Mouse (Mus musculus) stomach, postnatal 0 days (tissue): ENCODE results near the gene Tnnt2. TPM values are rescaled to one million over a fixed set of nuclear protein-coding genes. Genes with fewer than 3 reads are reported as not detected.
A peak's percentile ranks its signal among the peaks of the same experiment; 100 is the strongest.

ENCODE experiments used
- ATAC-seq: fragments of 200-750 bp; cut with Nextera tagmentation; 2 replicates; pipeline ENCODE4 v1.8.0; 2017; ENCODE audit not compliant: low FRiP score, low TSS enrichment
- DNase-seq: peaks from one replicate; pipeline ENCODE4 v3.0.0-alpha.2; 2016; ENCODE audit warnings: low spot score
- H3K27ac ChIP-seq: fragments of 300-500 bp; sonication (generic); replicated peaks from 2 replicates; pipeline ENCODE4 v1.5.1; 2014; ENCODE audit warnings: mild to moderate bottlenecking, control low read depth
- H3K27me3 ChIP-seq: fragments of 300-500 bp; sonication (generic); 2 replicates; pipeline ENCODE4 v1.6.1; 2014; ENCODE audit warnings: low read length; ENCODE audit not compliant: control insufficient read depth, insufficient read depth
- H3K36me3 ChIP-seq: fragments of 300-500 bp; sonication (generic); 2 replicates; pipeline ENCODE4 v1.6.1; 2014; ENCODE audit warnings: low read length, mixed read lengths; ENCODE audit not compliant: control insufficient read depth, insufficient read depth
- H3K4me1 ChIP-seq: fragments of 300-500 bp; sonication (generic); replicated peaks from 2 replicates; pipeline ENCODE4 v1.6.1; 2014; ENCODE audit warnings: antibody characterized with exemption; ENCODE audit not compliant: control insufficient read depth, insufficient read depth
- H3K4me2 ChIP-seq: fragments of 300-500 bp; sonication (generic); replicated peaks from 2 replicates; pipeline ENCODE4 v1.6.1; 2014; ENCODE audit warnings: low read depth, mild to moderate bottlenecking, control low read depth, moderate library complexity
- H3K4me3 ChIP-seq: fragments of 300-500 bp; sonication (generic); 2 replicates; pipeline ENCODE4 v1.5.1; 2014; ENCODE audit warnings: low read depth, low read length, control low read depth
- H3K9ac ChIP-seq: fragments of 300-500 bp; sonication (generic); 2 replicates; pipeline ENCODE4 v1.6.1; 2014; ENCODE audit warnings: mild to moderate bottlenecking, low read length, control low read depth, mixed read lengths
- H3K9me3 ChIP-seq: fragments of 300-500 bp; sonication (generic); 2 replicates; pipeline ENCODE4 v1.6.1; 2016; ENCODE audit warnings: low read length; ENCODE audit not compliant: control insufficient read depth
- CTCF ChIP-seq: IDR thresholded peaks from 2 replicates; pipeline ENCODE4 v1.5.1; 2016; ENCODE audit warnings: antibody characterized with exemption, low read depth, mild to moderate bottlenecking, moderate library complexity
- EP300 ChIP-seq: optimal IDR thresholded peaks from 2 replicates; pipeline ENCODE3; 2016; ENCODE audit warnings: antibody characterized with exemption
- WGBS: fragments of 180-500 bp; shearing (Covaris S2); extraction: QIAGEN DNeasy Blood & Tissue Kit; methylation state at CpG from one replicate; pipeline ENCODE4 v1.1.7; 2014; 5-methylcytosine and 5-hydroxymethylcytosine counted together
- polyA plus RNA-seq: library from polyadenylated mRNA; unstranded; fragments of >200 nt; fragmentation: Nextera tagmentation; extraction: Ambion mirVana; gene quantifications from 2 replicates; pipeline ENCODE4 v1.2.1, GENCODE M21; 2015

Gene Tnnt2
- polyA plus RNA-seq, 1 experiment from 2014 or later, result 36.4 TPM

- peak overlapping the region; percentile 52 for H3K4me2 ChIP-seq
- peaks cover 12% of the 10 kb centered on the region for H3K4me1 ChIP-seq
- DNase-seq, result peak; percentile 80
- TF ChIP-seq CTCF (no peak), EP300 (no peak)
- peak overlapping the region; percentile 95 for H3K27ac ChIP-seq
- H3K36me3 ChIP-seq, result no peaks in the 10 kb centered on the region
- peak overlapping the region; percentile 10; the same call in 1 of the 2 replicates for H3K4me3 ChIP-seq
- no peaks in the 10 kb centered on the region for H3K27me3 ChIP-seq
- ATAC-seq, result peak; percentile 80
- WGBS, result 9% methylated on average over 26 of the region's 27 CpGs
- no peaks in the 10 kb centered on the region for H3K9me3 ChIP-seq
- H3K9ac ChIP-seq, result peak overlapping the region; percentile 54
Measured at GRCm38 (mm10) chr1:135793370-135794215, 42.6 kb upstream of the Tnnt2 start.

DNA sequence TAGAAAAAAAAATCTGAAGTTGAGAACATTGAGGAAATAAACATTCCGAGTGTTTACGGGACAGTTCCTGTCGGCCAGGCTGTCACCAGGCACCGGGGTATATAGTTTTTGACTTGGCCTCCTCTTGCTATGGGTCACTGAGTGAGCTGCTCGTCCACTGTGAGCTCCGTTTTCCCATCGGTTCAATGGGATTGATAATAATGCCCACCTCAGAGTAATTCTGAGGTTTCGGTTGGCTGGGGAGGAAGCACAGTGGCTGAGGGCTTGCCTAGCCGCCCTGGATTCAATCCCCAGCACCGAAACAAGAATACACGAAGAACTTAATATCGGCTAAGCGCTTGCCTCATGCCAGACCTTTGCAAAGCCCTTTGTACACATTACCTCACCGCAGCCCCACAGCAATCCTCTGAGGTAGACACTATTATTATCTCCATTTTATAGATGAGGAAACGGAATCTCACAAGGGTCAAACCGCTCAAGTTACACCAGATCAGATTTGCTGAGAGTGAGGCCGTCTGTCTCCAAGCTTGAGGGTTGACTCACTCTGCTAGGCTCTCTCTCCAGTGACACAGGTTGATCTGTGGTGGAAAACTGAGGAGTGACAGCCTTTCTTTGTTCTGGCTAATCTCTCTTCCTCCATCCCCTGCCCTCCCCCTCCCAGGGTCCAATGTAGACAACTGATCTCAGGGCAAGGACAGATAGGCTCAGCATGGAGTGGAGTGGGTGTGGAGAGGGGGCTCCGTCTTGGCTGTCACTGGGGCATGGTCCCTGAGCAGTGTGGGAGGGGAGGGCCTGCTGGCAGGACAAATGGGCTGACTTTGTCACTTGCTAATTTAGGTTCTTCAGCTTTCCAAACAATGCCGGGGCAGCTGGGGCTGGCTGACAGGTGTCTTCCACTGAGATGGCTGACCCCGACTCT is 41.7 kb upstream of the Tnnt2 start:
- peak; percentile 79 for ATAC-seq
- DNase-seq, result peak; percentile 64
- H3K4me3 ChIP-seq, result peak overlapping the region; percentile 10; the same call in 1 of the 2 replicates

DNA sequence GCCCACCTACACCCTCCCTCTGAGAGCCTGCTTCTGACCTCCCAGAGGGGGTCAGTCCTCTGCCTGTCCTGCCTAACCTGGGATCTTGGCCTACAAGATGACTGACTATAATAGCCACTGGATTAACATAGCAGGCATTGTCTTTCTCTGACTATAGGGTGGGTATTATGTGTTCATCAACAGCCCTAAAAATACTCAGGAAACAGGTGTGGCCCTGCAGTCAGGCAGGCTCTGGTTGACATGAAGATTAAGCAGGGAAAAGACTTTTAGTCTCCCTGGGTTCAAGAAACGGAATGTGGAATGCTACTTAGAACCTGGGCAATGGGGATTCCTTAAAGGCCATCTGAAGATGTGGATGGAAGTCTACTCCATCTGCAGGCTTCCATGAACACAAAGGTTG is 37.7 kb upstream of the Tnnt2 start:
- H3K4me1 ChIP-seq, result peaks cover 16% of the 10 kb centered on the region
- H3K27me3 ChIP-seq, result no peaks in the 10 kb centered on the region
- WGBS, result 59% methylated on average over 1 of the region's 1 CpGs

More for the DNA sequence above, 41.7 kb upstream of the Tnnt2 start:
- TF ChIP-seq EP300 (no peak), CTCF (no peak)
- H3K27ac ChIP-seq, result peak overlapping the region; percentile 95
- H3K4me1 ChIP-seq, result peaks cover 12% of the 10 kb centered on the region
- WGBS, result 23% methylated on average over 20 of the region's 20 CpGs
- H3K27me3 ChIP-seq, result no peaks in the 10 kb centered on the region
- H3K9me3 ChIP-seq, result no peaks in the 10 kb centered on the region
- H3K36me3 ChIP-seq, result no peaks in the 10 kb centered on the region
- H3K4me2 ChIP-seq, result peak overlapping the region; percentile 52
- peak overlapping the region; percentile 54 for H3K9ac ChIP-seq

GRCm38 (mm10) chr1:135799109-135799627 is 37.0 kb upstream of the Tnnt2 start:
- H3K4me3 ChIP-seq, result no peak overlapping the region
- H3K9ac ChIP-seq, result no peak overlapping the region
- ATAC-seq (no peak), DNase-seq (no peak)
- peaks cover 11% of the 10 kb centered on the region for H3K4me1 ChIP-seq
- 52% methylated on average over 8 of the region's 8 CpGs for WGBS
- no peak overlapping the region for H3K27ac ChIP-seq
- no peaks in the 10 kb centered on the region for H3K9me3 ChIP-seq
- H3K4me2 ChIP-seq, result no peak overlapping the region
- no peaks in the 10 kb centered on the region for H3K27me3 ChIP-seq
- TF ChIP-seq CTCF, result no peak
- no peaks in the 10 kb centered on the region for H3K36me3 ChIP-seq

More for the DNA sequence above, 37.7 kb upstream of the Tnnt2 start:
- no peak overlapping the region for H3K4me3 ChIP-seq
- DNase-seq (no peak), ATAC-seq (no peak)
- H3K27ac ChIP-seq, result no peak overlapping the region
- no peaks in the 10 kb centered on the region for H3K36me3 ChIP-seq
- no peaks in the 10 kb centered on the region for H3K9me3 ChIP-seq
- H3K9ac ChIP-seq, result no peak overlapping the region
- H3K4me2 ChIP-seq, result no peak overlapping the region
- TF ChIP-seq EP300 (no peak), CTCF (no peak)

GRCm38 (mm10) chr1:135800192-135800950 is 35.8 kb upstream of the Tnnt2 start:
- peak; percentile 41 for ATAC-seq
- no peak overlapping the region for H3K4me3 ChIP-seq
- H3K9ac ChIP-seq, result no peak overlapping the region
- no peak for TF ChIP-seq CTCF
- no peak for TF ChIP-seq EP300
- peak overlapping the region; percentile 67 for H3K27ac ChIP-seq
- H3K4me2 ChIP-seq, result no peak overlapping the region
- no peak for DNase-seq
- H3K9me3 ChIP-seq, result no peaks in the 10 kb centered on the region
- no peaks in the 10 kb centered on the region for H3K36me3 ChIP-seq
- 25% methylated on average over 8 of the region's 8 CpGs for WGBS
- no peaks in the 10 kb centered on the region for H3K27me3 ChIP-seq
- peaks cover 7% of the 10 kb centered on the region for H3K4me1 ChIP-seq
